Mouse (Mus musculus) embryonic stem cell, embryonic (primary cell): ENCODE data around the gene Zfp524.

Source experiments
- CTCF ChIA-PET, 4 experiments: fragments of 300-600 bp in 2 of 4; fragments of 350-600 bp in 2 of 4; sonication (Branson Sonifier 250); formaldehyde crosslinking; loops; one replicate each; lab custom pipeline; 2022; ENCODE audit warnings: inconsistent platforms in 2 of 4; lab: Charles Lee
- POLR2A ChIA-PET, 4 experiments: fragments of 300-600 bp in 2 of 4; fragments of 350-600 bp in 2 of 4; sonication (Branson Sonifier 250); formaldehyde crosslinking; loops; one replicate each; lab custom pipeline; 2022; ENCODE audit warnings: antibody characterized with exemption in 4 of 4, inconsistent platforms in 1 of 4; lab: Charles Lee

The Zfp524 gene

DNA sequence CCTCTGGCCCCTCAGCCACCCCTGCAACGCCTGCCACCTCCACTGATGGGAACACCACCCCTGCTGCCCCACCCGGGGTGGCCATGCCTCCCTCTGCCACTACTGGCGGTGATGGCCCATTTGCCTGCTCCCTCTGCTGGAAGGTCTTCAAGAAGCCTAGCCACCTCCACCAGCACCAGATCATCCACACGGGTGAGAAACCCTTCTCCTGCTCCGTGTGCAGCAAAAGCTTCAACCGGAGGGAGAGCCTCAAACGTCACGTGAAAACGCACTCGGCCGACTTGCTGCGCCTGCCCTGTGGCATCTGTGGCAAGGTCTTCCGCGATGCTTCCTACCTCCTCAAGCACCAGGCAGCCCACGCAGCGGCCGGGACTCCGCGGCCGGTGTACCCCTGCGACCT lies 15.7 kb downstream of the Zfp524 start:
- CTCF ChIA-PET = interaction anchor here in 3 of 4 experiments (0.5 to 1.8 kb wide), 3 partner anchors 17 to 48 kb away, joined by 3 to 5 read pairs (median 4); no protein-coding TSS in a partner anchor
- POLR2A ChIA-PET = interaction anchor here in 3 of 4 experiments (0.6 to 14.4 kb wide), 18 partner anchors 8 to 337 kb away, joined by 3 to 280 read pairs (median 8); partner anchors contain the start of genes Fiz1 (in 3 of the 3), Gm44973 (in 3 of the 3), Zfp524 (in 3 of the 3) and Ccdc106 (in 2 of the 3)

- CTCF ChIA-PET = interaction anchor here in 3 of 4 experiments (0.5 to 1.8 kb wide), 8 partner anchors 15 to 645 kb away, joined by 3 to 7 read pairs (median 3); partner anchors contain the start of genes Zfp524 (in 2 of the 3), Fiz1 (in 1 of the 3) and Gm44973 (in 1 of the 3)
- POLR2A ChIA-PET = interaction anchor here (0.6 to 14.4 kb wide), 53 partner anchors 8 to 1386 kb away, joined by 3 to 280 read pairs (median 5); partner anchors contain the start of genes Fiz1 (in 3 of the 4), Gm44973 (in 3 of the 4), U2af2 (in 3 of the 4) and Zfp524 (in 3 of the 4)
Measured at GRCm38 (mm10) chr7:5030554-5031275, 16.5 kb downstream of the Zfp524 start.

- ChIA-PET POLR2A (interaction anchor here in 3 of 4 experiments (0.6 to 14.4 kb wide), 47 partner anchors 7 to 1386 kb away, joined by 3 to 280 read pairs (median 5); partner anchors contain the start of genes Fiz1 (in 3 of the 3), Gm44973 (in 3 of the 3), U2af2 (in 3 of the 3) and Zfp524 (in 3 of the 3)), CTCF (interaction anchor here (0.6 to 1.8 kb wide), 7 partner anchors 16 to 646 kb away, joined by 3 to 7 read pairs (median 4); partner anchors contain the start of genes Gm44973 (in 1 of the 4) and Zfp524 (in 1 of the 4))
Measured at GRCm38 (mm10) chr7:5031496-5031895, 17.3 kb downstream of the Zfp524 start.

DNA sequence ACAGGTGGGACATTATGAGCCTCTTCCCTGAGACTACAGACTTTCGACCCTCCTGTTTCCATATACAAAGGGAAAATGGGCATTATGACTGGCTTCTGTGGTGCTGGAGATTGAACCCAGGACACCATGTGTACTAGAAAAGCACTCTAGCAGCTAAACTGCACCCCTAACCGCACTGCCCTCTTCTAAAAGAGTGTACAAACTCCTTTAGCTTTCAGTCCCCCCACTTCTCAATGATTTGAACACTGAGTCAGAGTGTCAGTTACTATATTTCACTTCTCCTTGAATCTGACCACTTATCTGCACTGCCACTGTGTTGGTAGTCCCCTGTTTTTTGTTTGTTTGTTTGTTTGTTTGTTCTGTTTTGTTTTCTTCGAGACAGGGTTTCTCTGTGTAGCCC lies 19.6 kb downstream of the Zfp524 start, which contains the start of gene 4632433K11Rik:
Gene 4632433K11Rik (plus strand): TSS at position 301 of the 400 bp plus-strand sequence.
- POLR2A ChIA-PET = interaction anchor here in 2 of 4 experiments (0.6 to 14.4 kb wide), 8 partner anchors 13 to 31 kb away, joined by 3 to 280 read pairs (median 4); partner anchors contain the start of genes Ccdc106 (in 2 of the 2), Fiz1 (in 2 of the 2), Gm44973 (in 2 of the 2) and Zfp524 (in 2 of the 2)
- CTCF ChIA-PET = interaction anchor here in 2 of 4 experiments (0.8 to 1.1 kb wide), 2 partner anchors 13 to 27 kb away, joined by 3 to 5 read pairs; no protein-coding TSS in a partner anchor

DNA sequence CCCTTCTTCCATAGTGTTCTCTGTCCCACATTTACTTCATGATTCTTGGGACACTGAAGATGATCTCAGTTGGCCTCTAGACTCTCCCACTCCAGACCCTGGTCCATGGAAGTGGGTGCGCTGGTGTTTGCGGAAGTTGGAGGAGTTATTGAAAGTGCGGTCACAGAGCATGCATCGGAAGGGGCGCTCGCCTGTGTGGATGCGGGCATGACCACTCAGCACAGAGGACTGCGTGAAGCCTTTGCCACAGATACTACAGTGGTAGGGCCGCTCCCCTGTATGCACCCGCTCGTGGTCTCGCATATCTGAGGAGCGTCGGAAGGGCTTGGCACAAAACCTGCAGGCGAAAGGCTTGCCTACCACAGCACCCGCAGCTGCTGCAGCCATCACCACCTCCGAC lies 21.4 kb downstream of the Zfp524 start:
- CTCF ChIA-PET = no interaction called here
- POLR2A ChIA-PET = interaction anchor here in 1 of 4 experiments (1.1 kb wide), 1 partner anchor 16 kb away, joined by 3 read pairs; the partner anchor contains the start of gene Zfp580

DNA sequence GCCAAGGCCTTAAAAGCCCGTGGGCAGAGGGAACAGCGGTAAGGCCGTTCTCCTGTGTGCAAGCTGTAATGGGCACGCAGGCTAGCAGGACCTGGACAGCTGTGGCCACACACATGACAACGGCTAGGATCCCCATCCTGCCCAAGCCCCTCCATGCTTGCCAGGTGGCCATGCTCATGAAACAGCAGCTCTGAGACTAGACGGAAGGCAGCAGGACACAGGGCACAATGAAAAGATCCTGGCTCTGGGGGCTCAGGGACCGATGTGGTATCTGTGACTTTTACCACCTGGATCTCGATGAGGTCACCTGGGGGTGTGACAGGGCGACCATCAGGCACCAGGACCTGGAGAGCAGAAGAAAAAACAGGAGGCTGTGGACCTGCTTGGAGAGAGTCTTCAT lies 21.9 kb downstream of the Zfp524 start:
- ChIA-PET POLR2A (interaction anchor here in 2 of 4 experiments (0.6 to 1.1 kb wide), 2 partner anchors 15 to 336 kb away, joined by 3 read pairs; partner anchors contain the start of gene Zfp580 (in 1 of the 2)), CTCF (no interaction called here)

GRCm38 (mm10) chr7:5037026-5037425 lies 22.8 kb downstream of the Zfp524 start:
- POLR2A ChIA-PET = interaction anchor here in 2 of 4 experiments (1.3 to 2.8 kb wide), 13 partner anchors 8 to 284 kb away, joined by 3 to 105 read pairs (median 13); partner anchors contain the start of genes Fiz1 (in 2 of the 2), Gm44973 (in 2 of the 2), Zfp524 (in 2 of the 2) and Ccdc106 (in 1 of the 2)
- CTCF ChIA-PET = no interaction called here

DNA sequence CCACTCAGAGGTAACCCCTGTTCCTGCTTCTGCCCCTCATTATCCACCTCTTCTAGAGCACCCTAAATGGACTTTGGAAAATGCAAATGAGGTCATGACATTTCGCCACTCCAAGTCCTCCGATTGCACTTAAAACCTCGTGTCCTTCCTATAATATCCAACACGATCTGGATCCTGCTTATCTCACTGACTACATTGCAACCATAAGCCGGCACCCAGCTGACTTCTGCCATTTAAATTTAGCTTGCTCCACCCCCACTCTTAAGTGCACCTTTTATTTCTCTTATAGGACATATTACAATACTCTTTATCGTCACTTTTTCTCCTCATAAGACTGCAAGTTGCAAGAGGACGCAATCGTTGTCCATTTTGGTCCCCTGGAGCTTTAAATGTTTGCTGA lies 23.3 kb downstream of the Zfp524 start:
- ChIA-PET CTCF (interaction anchor here in 3 of 4 experiments (0.7 to 2.0 kb wide), 10 partner anchors 10 to 498 kb away, joined by 3 to 12 read pairs (median 3); partner anchors contain the start of genes Gm44973 (in 1 of the 3) and Zfp580 (in 1 of the 3)), POLR2A (interaction anchor here (0.6 to 2.8 kb wide), 50 partner anchors 8 to 1345 kb away, joined by 3 to 105 read pairs (median 6); partner anchors contain the start of genes Fiz1 (in 3 of the 4), Gm44973 (in 3 of the 4), Rpl28 (in 3 of the 4) and Zfp524 (in 3 of the 4))

DNA sequence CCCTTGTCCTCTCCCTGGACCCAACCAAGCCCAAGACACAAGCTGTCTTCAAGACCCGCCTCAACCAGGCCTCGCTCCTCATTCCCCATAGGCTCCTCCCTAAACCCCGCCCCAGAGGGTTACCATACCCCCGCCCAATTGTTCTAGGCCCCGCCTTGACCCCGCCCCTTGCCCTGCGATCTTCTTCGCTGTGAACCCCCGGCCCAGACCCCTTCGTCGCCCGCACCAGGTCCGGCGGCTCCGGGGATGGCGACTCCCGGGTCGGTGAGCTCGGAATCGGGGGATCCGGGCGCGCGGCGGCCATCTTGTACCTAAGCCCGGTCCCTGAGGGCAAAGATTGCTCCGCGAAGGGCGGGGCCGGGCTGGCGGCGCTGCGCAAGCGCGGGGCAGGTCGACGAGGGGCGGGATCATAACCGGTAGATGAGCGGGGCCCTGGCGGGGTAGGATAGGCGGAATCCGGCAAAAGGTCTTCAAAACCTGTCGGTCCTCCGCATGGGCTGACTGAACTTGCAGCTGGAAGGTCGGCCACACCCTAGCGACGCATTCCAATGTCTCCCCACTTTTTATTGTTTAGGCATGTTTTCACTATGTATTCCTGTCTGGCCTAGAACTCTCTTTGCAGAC lies 24.0 kb downstream of the Zfp524 start, which contains the start of gene Zfp784:
Gene Zfp784 (minus strand): TSS at position 338 of the 624 bp plus-strand sequence.
- POLR2A ChIA-PET = interaction anchor here (0.6 to 2.8 kb wide), 65 partner anchors 7 to 1345 kb away, joined by 3 to 105 read pairs (median 5); partner anchors contain the start of genes Fiz1 (in 3 of the 4), Gm44973 (in 3 of the 4), Rpl28 (in 3 of the 4) and Zfp524 (in 3 of the 4)
- CTCF ChIA-PET = interaction anchor here in 3 of 4 experiments (0.6 to 2.0 kb wide), 14 partner anchors 9 to 594 kb away, joined by 3 to 12 read pairs (median 3); partner anchors contain the start of genes Gm44973 (in 1 of the 3) and Zfp580 (in 1 of the 3)

GRCm38 (mm10) chr7:5038940-5039339 lies 24.7 kb downstream of the Zfp524 start:
- POLR2A ChIA-PET = interaction anchor here in 3 of 4 experiments (0.6 to 2.8 kb wide), 42 partner anchors 8 to 512 kb away, joined by 3 to 105 read pairs (median 6); partner anchors contain the start of genes Zfp580 (in 3 of the 3), Ccdc106 (in 2 of the 3), Fiz1 (in 2 of the 3) and Gm44973 (in 2 of the 3)

DNA sequence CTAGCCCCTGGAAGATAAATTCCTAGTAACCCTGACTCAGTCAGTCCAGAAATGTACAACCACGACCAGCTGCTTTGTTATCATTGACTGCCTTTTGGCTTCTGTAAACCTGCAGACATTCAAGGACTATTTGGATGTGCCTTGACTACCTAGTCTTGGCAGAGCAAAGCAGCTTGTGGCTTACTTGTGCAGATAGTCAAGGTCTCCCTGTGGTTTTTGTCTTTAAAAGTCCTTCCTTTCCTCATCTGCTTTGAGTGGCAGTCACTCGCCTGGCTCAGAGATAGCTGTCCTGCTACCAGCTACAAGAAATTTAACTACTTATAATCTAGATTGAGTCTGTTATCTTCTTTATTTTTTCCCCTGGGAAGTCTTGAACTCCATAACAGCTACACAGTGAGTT lies 30.8 kb downstream of the Zfp524 start:
- CTCF ChIA-PET = no interaction called here
- POLR2A ChIA-PET = no interaction called here

More at GRCm38 (mm10) chr7:5038940-5039339, 24.7 kb downstream of the Zfp524 start:
- CTCF ChIA-PET = interaction anchor here in 3 of 4 experiments (0.6 to 2.0 kb wide), 8 partner anchors 9 to 499 kb away, joined by 3 to 12 read pairs (median 4); partner anchors contain the start of gene Gm44973 (in 1 of the 3)

- POLR2A ChIA-PET = interaction anchor here in 1 of 4 experiments (1.0 to 2.2 kb wide), 6 partner anchors 8 to 233 kb away, joined by 3 to 11 read pairs (median 5); partner anchors contain the start of genes 4632433K11Rik, Fiz1, Gm44973 and Ube2s
- CTCF ChIA-PET = interaction anchor here in 2 of 4 experiments (0.7 to 1.4 kb wide), 6 partner anchors 15 to 1081 kb away, joined by 3 to 4 read pairs (median 3); partner anchors contain the start of genes Gm44973 (in 1 of the 2) and U2af2 (in 1 of the 2)
Measured at GRCm38 (mm10) chr7:5046112-5046511, 31.9 kb downstream of the Zfp524 start.

GRCm38 (mm10) chr7:5047313-5047712 lies 33.1 kb downstream of the Zfp524 start:
- POLR2A ChIA-PET = interaction anchor here in 3 of 4 experiments (0.6 to 2.2 kb wide), 11 partner anchors 8 to 135 kb away, joined by 3 to 11 read pairs (median 4); partner anchors contain the start of genes 4632433K11Rik (in 1 of the 3), Fiz1 (in 1 of the 3), Gm44973 (in 1 of the 3) and Zfp524 (in 1 of the 3)
- CTCF ChIA-PET = interaction anchor here (0.6 to 1.4 kb wide), 18 partner anchors 9 to 122 kb away, joined by 3 to 12 read pairs (median 4); partner anchors contain the start of genes Zfp784 (in 2 of the 4), 4632433K11Rik (in 1 of the 4), Fiz1 (in 1 of the 4) and Gm44973 (in 1 of the 4)

DNA sequence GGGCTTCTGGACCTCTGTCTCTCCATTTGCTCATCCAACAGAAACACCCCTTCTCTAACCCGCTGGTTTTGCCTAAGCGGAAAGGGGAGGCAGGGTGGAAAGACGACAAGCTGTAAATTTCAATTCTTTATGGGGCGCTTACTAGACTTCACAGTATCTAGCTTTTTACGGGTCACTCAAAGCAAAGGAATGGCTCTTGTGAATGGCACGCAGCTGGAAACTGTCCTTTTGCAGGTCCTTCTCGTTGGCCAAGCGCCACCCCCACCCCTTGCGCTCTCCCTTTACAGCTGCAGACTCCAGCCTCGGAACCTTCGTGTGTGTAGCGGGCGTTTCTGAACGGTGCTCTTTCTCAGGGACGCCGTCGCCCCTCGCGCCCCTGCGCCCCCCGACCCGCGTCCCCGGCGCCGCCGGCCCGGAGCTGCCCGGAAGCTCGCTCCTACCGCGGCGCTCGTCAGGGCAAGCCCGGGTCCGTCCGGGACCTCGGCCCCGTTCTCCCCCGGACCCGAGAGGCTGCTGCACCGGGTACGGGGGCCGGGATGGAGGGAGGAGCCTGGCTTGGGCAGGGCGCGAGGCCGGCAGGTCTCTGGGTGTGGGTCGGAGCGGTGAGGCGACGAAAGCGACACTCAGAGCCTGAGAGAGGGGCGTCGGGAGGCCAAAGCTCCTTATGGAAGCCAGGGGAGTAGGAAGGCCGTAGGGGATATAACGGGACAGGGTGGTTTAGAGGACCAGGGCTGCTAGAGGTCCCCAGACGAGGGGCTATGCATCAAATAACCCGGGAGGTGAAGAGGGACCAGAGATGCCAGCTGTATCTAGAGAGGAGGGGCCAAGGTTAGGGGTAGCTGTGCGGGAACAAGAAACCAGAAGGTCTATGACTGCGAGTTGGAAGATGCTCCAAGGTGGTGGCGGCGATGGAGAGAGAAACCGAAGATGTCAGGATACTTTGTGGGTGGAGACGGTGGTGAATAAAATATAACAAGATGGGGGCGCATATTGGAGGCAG lies 37.3 kb downstream of the Zfp524 start, which contains the start of gene Zfp580:
Gene Zfp580 (plus strand): TSS at position 346 of the 1,000 bp plus-strand sequence.
- ChIA-PET POLR2A (interaction anchor here (0.5 to 8.5 kb wide), 42 partner anchors 9 to 1146 kb away, joined by 3 to 114 read pairs (median 5); partner anchors contain the start of genes Gm44973 (in 4 of the 4), U2af2 (in 4 of the 4), Ccdc106 (in 3 of the 4) and Fiz1 (in 3 of the 4)), CTCF (interaction anchor here (0.6 to 3.8 kb wide), 11 partner anchors 10 to 573 kb away, joined by 3 to 33 read pairs (median 4); partner anchors contain the start of genes Sbk2 (in 1 of the 4), Ssc5d (in 1 of the 4) and U2af2 (in 1 of the 4))
